Mouse (Mus musculus): ENCODE data around the gene Cmpk2.

- TF ChIP-seq EP300 (IDR thresholded peaks at IDR 0.05; ENCODE audit: low read depth): peak; percentile 46
- TF ChIP-seq CTCF (IDR thresholded peaks at IDR 0.05; ENCODE audit: low read depth): no peak
Observed at GRCm38 (mm10) chr12:26477198-26477597, 8.2 kb downstream of the Cmpk2 start.

All from liver, embryonic 14.5 days (tissue).